Mouse (Mus musculus) liver, embryonic 12.5 days (tissue): ENCODE data around the gene Mgl2. TPM values are rescaled to one million over a fixed set of nuclear protein-coding genes. Genes with fewer than 3 reads are reported as not detected.

Experiments used
- ATAC-seq: fragments of 200-750 bp; cut with Nextera tagmentation; 2 replicates; pipeline ENCODE4 v1.8.0; 2017; ENCODE audit warnings: moderate number of reproducible peaks, mild to moderate bottlenecking, moderate library complexity
- H3K27ac ChIP-seq: fragments of 300-500 bp; sonication (generic); 2 replicates; pipeline ENCODE4 v1.5.1; 2016; ENCODE audit warnings: mild to moderate bottlenecking
- H3K27me3 ChIP-seq: fragments of 300-500 bp; sonication (generic); replicated peaks from 2 replicates; pipeline ENCODE4 v1.6.1; 2016; ENCODE audit warnings: mild to moderate bottlenecking, moderate library complexity
- H3K36me3 ChIP-seq: fragments of 300-500 bp; sonication (generic); 2 replicates; pipeline ENCODE4 v1.6.1; 2016; ENCODE audit warnings: mild to moderate bottlenecking, moderate library complexity
- H3K4me1 ChIP-seq: fragments of 300-500 bp; sonication (generic); 2 replicates; pipeline ENCODE4 v1.6.1; 2016
- H3K4me2 ChIP-seq: fragments of 300-500 bp; sonication (generic); 2 replicates; pipeline ENCODE4 v1.6.1; 2016; ENCODE audit warnings: mild to moderate bottlenecking, moderate library complexity
- H3K4me3 ChIP-seq: fragments of 300-500 bp; sonication (generic); 2 replicates; pipeline ENCODE4 v1.5.1; 2016; ENCODE audit warnings: mild to moderate bottlenecking, moderate library complexity
- H3K9ac ChIP-seq: fragments of 300-500 bp; sonication (generic); 2 replicates; pipeline ENCODE4 v1.6.1; 2016; ENCODE audit warnings: mild to moderate bottlenecking, moderate library complexity
- H3K9me3 ChIP-seq: fragments of 300-500 bp; sonication (generic); replicated peaks from 2 replicates; pipeline ENCODE4 v1.6.1; 2016; ENCODE audit warnings: mild to moderate bottlenecking, moderate library complexity
- WGBS: fragments of 180-500 bp; shearing (Covaris S2); methylation state at CpG from one replicate; pipeline ENCODE4 v1.1.7; 2016; ENCODE audit not compliant: insufficient replicate concordance; 5-methylcytosine and 5-hydroxymethylcytosine counted together
- polyA plus RNA-seq: library from polyadenylated mRNA; unstranded; fragments of >200 nt; fragmentation: Nextera tagmentation; extraction: Ambion mirVana; gene quantifications from 2 replicates; pipeline ENCODE4 v1.2.1, GENCODE M21; 2016

Mgl2 gene
- polyA plus RNA-seq, 1 experiment from 2014 or later: 0.72 TPM

GRCm38 (mm10) chr11:70171847-70172246 lies 41.7 kb downstream of the Mgl2 start:
- WGBS: 38% methylated on average over 3 of the region's 3 CpGs
- H3K27ac ChIP-seq: no peak overlapping the region
- no peak for ATAC-seq
- no peaks in the 10 kb centered on the region for H3K36me3 ChIP-seq
- H3K4me2 ChIP-seq: no peak overlapping the region
- no peak overlapping the region for H3K9ac ChIP-seq
- H3K4me3 ChIP-seq: no peak overlapping the region
- H3K4me1 ChIP-seq: no peaks in the 10 kb centered on the region
- H3K27me3 ChIP-seq: no peaks in the 10 kb centered on the region
- no peaks in the 10 kb centered on the region for H3K9me3 ChIP-seq

GRCm38 (mm10) chr11:70172298-70172697 lies 42.2 kb downstream of the Mgl2 start:
- Histone ChIP-seq H3K4me1 (no peaks in the 10 kb centered on the region), H3K4me2 (no peak overlapping the region), H3K36me3 (no peaks in the 10 kb centered on the region), H3K9me3 (no peaks in the 10 kb centered on the region), H3K27ac (no peak overlapping the region), H3K9ac (no peak overlapping the region), H3K4me3 (no peak overlapping the region), H3K27me3 (no peaks in the 10 kb centered on the region)
- ATAC-seq: no peak
- WGBS: 46% methylated on average over 5 of the region's 5 CpGs

GRCm38 (mm10) chr11:70174491-70174890 lies 44.4 kb downstream of the Mgl2 start:
- no peaks in the 10 kb centered on the region for H3K9me3 ChIP-seq
- no peak for ATAC-seq
- H3K27ac ChIP-seq: no peak overlapping the region
- no peaks in the 10 kb centered on the region for H3K4me1 ChIP-seq
- no peak overlapping the region for H3K4me3 ChIP-seq
- no peak overlapping the region for H3K4me2 ChIP-seq
- no peaks in the 10 kb centered on the region for H3K36me3 ChIP-seq
- no peak overlapping the region for H3K9ac ChIP-seq
- no peaks in the 10 kb centered on the region for H3K27me3 ChIP-seq
- WGBS: 57% methylated on average over 4 of the region's 4 CpGs

GRCm38 (mm10) chr11:70177647-70178046 lies 47.5 kb downstream of the Mgl2 start:
- WGBS: 60% methylated on average over 8 of the region's 8 CpGs
- no peak for ATAC-seq
- Histone ChIP-seq H3K4me1 (no peaks in the 10 kb centered on the region), H3K36me3 (no peaks in the 10 kb centered on the region), H3K9me3 (no peaks in the 10 kb centered on the region), H3K27ac (no peak overlapping the region), H3K4me2 (no peak overlapping the region), H3K4me3 (no peak overlapping the region), H3K9ac (no peak overlapping the region), H3K27me3 (no peaks in the 10 kb centered on the region)

- H3K4me3 ChIP-seq: no peak overlapping the region
- no peak for ATAC-seq
- no peak overlapping the region for H3K4me2 ChIP-seq
- H3K9me3 ChIP-seq: no peaks in the 10 kb centered on the region
- WGBS: 77% methylated on average over 11 of the region's 11 CpGs
- no peak overlapping the region for H3K9ac ChIP-seq
- no peak overlapping the region for H3K27ac ChIP-seq
- H3K27me3 ChIP-seq: no peaks in the 10 kb centered on the region
- H3K4me1 ChIP-seq: no peaks in the 10 kb centered on the region
- no peaks in the 10 kb centered on the region for H3K36me3 ChIP-seq
These were observed 48.2 kb downstream of the Mgl2 start for GRCm38 (mm10) chr11:70178311-70178710.

- Histone ChIP-seq H3K4me3 (no peak overlapping the region), H3K36me3 (no peaks in the 10 kb centered on the region), H3K4me2 (no peak overlapping the region), H3K27me3 (no peaks in the 10 kb centered on the region), H3K9ac (no peak overlapping the region), H3K4me1 (no peaks in the 10 kb centered on the region), H3K9me3 (no peaks in the 10 kb centered on the region), H3K27ac (no peak overlapping the region)
- no peak for ATAC-seq
- 62% methylated on average over 11 of the region's 11 CpGs for WGBS
These were observed 48.6 kb downstream of the Mgl2 start for GRCm38 (mm10) chr11:70178756-70179155.

GRCm38 (mm10) chr11:70179401-70179800 lies 49.3 kb downstream of the Mgl2 start:
- Histone ChIP-seq H3K36me3 (no peaks in the 10 kb centered on the region), H3K4me2 (no peak overlapping the region), H3K9me3 (no peaks in the 10 kb centered on the region), H3K4me3 (no peak overlapping the region), H3K27me3 (no peaks in the 10 kb centered on the region), H3K27ac (no peak overlapping the region), H3K4me1 (no peaks in the 10 kb centered on the region), H3K9ac (no peak overlapping the region)
- 37% methylated on average over 14 of the region's 14 CpGs for WGBS
- no peak for ATAC-seq

- Histone ChIP-seq H3K4me1 (no peaks in the 10 kb centered on the region), H3K4me2 (no peak overlapping the region), H3K9ac (no peak overlapping the region), H3K4me3 (no peak overlapping the region), H3K9me3 (no peaks in the 10 kb centered on the region), H3K27ac (no peak overlapping the region), H3K36me3 (no peaks in the 10 kb centered on the region), H3K27me3 (no peaks in the 10 kb centered on the region)
- WGBS: 81% methylated on average over 4 of the region's 4 CpGs
- no peak for ATAC-seq
These were observed 50.4 kb downstream of the Mgl2 start for GRCm38 (mm10) chr11:70180496-70180895.

GRCm38 (mm10) chr11:70185120-70185519 lies 55.0 kb downstream of the Mgl2 start:
- Histone ChIP-seq H3K4me1 (no peaks in the 10 kb centered on the region), H3K27me3 (no peaks in the 10 kb centered on the region), H3K36me3 (no peaks in the 10 kb centered on the region), H3K27ac (no peak overlapping the region), H3K9ac (no peak overlapping the region), H3K4me3 (no peak overlapping the region), H3K4me2 (no peak overlapping the region), H3K9me3 (no peaks in the 10 kb centered on the region)
- WGBS: 54% methylated on average over 7 of the region's 7 CpGs
- no peak for ATAC-seq

Other genes starting within 250 kb of the Mgl2 start
- 1.3 TPM in 2 replicates for gene Kctd11, start 248.9 kb upstream of the Mgl2 start, polyA plus RNA-seq
- 7.6 and 8.1 TPM in 2 replicates for gene Acap1, start 234.8 kb upstream of the Mgl2 start, polyA plus RNA-seq
- 2.3 TPM in 2 replicates for gene 2810408A11Rik, start 229.3 kb upstream of the Mgl2 start, polyA plus RNA-seq
- 4.5 and 5.7 TPM in 2 replicates for gene Neurl4, start 229.3 kb upstream of the Mgl2 start, polyA plus RNA-seq
- 125 TPM in 2 replicates for gene Gps2, start 216.4 kb upstream of the Mgl2 start, polyA plus RNA-seq
- gene Eif5a, start 208.4 kb upstream of the Mgl2 start, polyA plus RNA-seq: 2,199 and 2,266 TPM in 2 replicates
- 0.20 and 0.25 TPM in 2 replicates for gene Ybx2, start 194.5 kb upstream of the Mgl2 start, polyA plus RNA-seq
- gene Slc2a4, start 182.1 kb upstream of the Mgl2 start, polyA plus RNA-seq: 14.9 and 17.0 TPM in 2 replicates
- gene Cldn7, start 165.6 kb upstream of the Mgl2 start, polyA plus RNA-seq: 2.8 and 3.3 TPM in 2 replicates
- 14.0 and 15.2 TPM in 2 replicates for gene Ctdnep1, start 149.2 kb upstream of the Mgl2 start, polyA plus RNA-seq
- 88.1 and 91.8 TPM in 2 replicates for gene Elp5, start 147.8 kb upstream of the Mgl2 start, polyA plus RNA-seq
- 260 and 270 TPM in 2 replicates for gene Gabarap, start 139.2 kb upstream of the Mgl2 start, polyA plus RNA-seq
- gene Phf23, start 134.6 kb upstream of the Mgl2 start, polyA plus RNA-seq: 39.5 and 40.9 TPM in 2 replicates
- gene Dvl2, start 129.7 kb upstream of the Mgl2 start, polyA plus RNA-seq: 13.4 and 13.7 TPM in 2 replicates
- 89.9 and 91.3 TPM in 2 replicates for gene Acadvl, start 114.9 kb upstream of the Mgl2 start, polyA plus RNA-seq
- gene Dlg4, start 113.4 kb upstream of the Mgl2 start, polyA plus RNA-seq: 2.3 and 2.7 TPM in 2 replicates
- 0.51 and 0.63 TPM in 2 replicates for gene Asgr1, start 76.2 kb upstream of the Mgl2 start, polyA plus RNA-seq
- 4.3 and 4.8 TPM in 2 replicates for gene Asgr2, start 37.7 kb upstream of the Mgl2 start, polyA plus RNA-seq
- gene Clec10a, start 25.9 kb downstream of the Mgl2 start, polyA plus RNA-seq: 0.33 TPM in 1 of 2 replicates, not detected in the other
- 1.5 and 1.8 TPM in 2 replicates for gene Slc16a11, start 82.4 kb downstream of the Mgl2 start, polyA plus RNA-seq
- 6.1 and 8.5 TPM in 2 replicates for gene Slc16a13, start 90.7 kb downstream of the Mgl2 start, polyA plus RNA-seq
- 2.8 and 3.8 TPM in 2 replicates for gene Bcl6b, start 99.5 kb downstream of the Mgl2 start, polyA plus RNA-seq
- gene 0610010K14Rik, start 107.6 kb downstream of the Mgl2 start, polyA plus RNA-seq: 97.4 and 104 TPM in 2 replicates
- gene Gm21988, start 109.5 kb downstream of the Mgl2 start, polyA plus RNA-seq: 6.2 and 7.8 TPM in 2 replicates
- gene Rnasek, start 109.5 kb downstream of the Mgl2 start, polyA plus RNA-seq: 159 and 173 TPM in 2 replicates
- 24.7 and 26.8 TPM in 2 replicates for gene Alox12, start 125.0 kb downstream of the Mgl2 start, polyA plus RNA-seq
- 0.12 and 0.20 TPM in 2 replicates for gene Alox12e, start 192.3 kb downstream of the Mgl2 start, polyA plus RNA-seq
- gene Alox15, start 221.7 kb downstream of the Mgl2 start, polyA plus RNA-seq: 0.88 and 1.9 TPM in 2 replicates